Mouse (Mus musculus) kidney, adult 2 months (tissue): ENCODE results near the gene Ppfia3.

ENCODE experiments used
- CTCF ChIP-seq: fragments of 200-500 bp; conservative IDR thresholded peaks from 2 replicates; pipeline ENCODE4 v1.5.1; 2011; ENCODE audit warnings: low read depth, mild to moderate bottlenecking, control low read depth, low read length, moderate library complexity, mixed read lengths; ENCODE audit not compliant: insufficient read depth, insufficient read length
- POLR2A ChIP-seq: fragments of 200-500 bp; IDR thresholded peaks from one replicate; pipeline ENCODE4 v1.6.1; 2011; ENCODE audit warnings: low read depth, low read length, control low read depth

DNA sequence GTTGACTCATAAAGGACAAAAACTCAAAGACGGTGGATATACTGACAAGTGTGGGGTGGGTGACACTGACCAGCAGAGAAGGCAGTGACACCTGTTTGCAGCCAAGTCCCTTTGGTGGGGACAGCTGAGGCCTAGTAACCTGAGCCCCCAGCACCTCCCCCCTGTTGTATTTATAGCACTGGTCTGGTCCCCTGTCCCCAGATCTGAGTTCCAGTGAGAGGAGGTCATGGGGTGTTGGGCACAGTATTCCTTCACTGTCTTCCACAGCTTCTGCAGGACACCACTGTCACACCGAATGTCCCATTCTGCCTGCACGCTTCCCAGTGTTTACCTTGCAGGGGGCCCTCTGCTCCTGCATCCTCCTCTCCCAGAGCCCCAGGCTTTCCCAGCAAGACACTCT is 32.2 kb downstream of the Ppfia3 start:
- TF ChIP-seq CTCF (no peak), POLR2A (no peak)
